ENCODE assay signal across 10 mouse cellular contexts in genomic region chr10:94574451-94575333, GRCm38 (mm10).
DNase-seq lines count a peak whose midpoint lies in the region; ATAC-seq and TF ChIP-seq lines count a peak whose summit lies in the region.
"Had no signal": no experiment of that assay in that cellular context is flagged by ENCODE, and none has a peak within 500 bp of the region (broad histone marks: within the 10 kb centered on the region; RNA-seq: fewer than 3 reads in every experiment).

No protein-coding gene starts in this region.

- H3K27ac ChIP-seq in layer of hippocampus, adult 2 months, result peak overlapping the region; percentile 75
- H3K27ac ChIP-seq in liver, adult 2 months (replicated peaks; ENCODE audit: insufficient read depth, low read depth, low read length), result peak overlapping the region; percentile 50; the same call in 1 of the 2 replicates
- peak overlapping the region; percentile 79 for H3K27ac ChIP-seq in small intestine, adult 2 months (ENCODE audit: insufficient read depth, low read depth, low read length)
- H3K27ac ChIP-seq: embryonic facial prominence, embryonic 13.5 days had no signal

- H3K4me1 ChIP-seq in liver, adult 2 months (ENCODE audit: control insufficient read depth, insufficient read depth, low read length), result peaks cover 16% of the 10 kb centered on the region
- peaks cover 39% of the 10 kb centered on the region; the same call in 1 of the 2 replicates for H3K4me1 ChIP-seq in small intestine, adult 2 months (ENCODE audit: control insufficient read depth, insufficient read depth, insufficient read length, low read length)

- intact Hi-C loops in gastrocnemius, postnatal 36 days (cut with DNase I), result no loop called here
- intact Hi-C loops in left cerebral cortex, postnatal 36 days (cut with DNase I), result no loop called here

- WGBS in liver, adult 2 months, result 25% methylated on average over 13 of the region's 13 CpGs
- 29% methylated on average over 13 of the region's 13 CpGs for WGBS in small intestine, adult 2 months

- no peak overlapping the region for H3K9ac ChIP-seq in liver, adult 2 months (ENCODE audit: low read depth, low read length)
- H3K9ac ChIP-seq: embryonic facial prominence, embryonic 13.5 days; lung, embryonic 14.5 days had no signal

- peaks cover 3% of the 10 kb centered on the region; the same call in 1 of the 2 replicates for H3K36me3 ChIP-seq in liver, adult 2 months (ENCODE audit: control insufficient read depth, insufficient read depth, low read length)
- peaks cover 13% of the 10 kb centered on the region for H3K36me3 ChIP-seq in small intestine, adult 2 months (ENCODE audit: control insufficient read depth, insufficient read depth, low read length)
- H3K36me3 ChIP-seq: embryonic facial prominence, embryonic 13.5 days had no signal

- ATAC-seq in megakaryocyte-erythroid progenitor cell, adult 5-6 weeks (replicated peaks; ENCODE audit: low FRiP score, low TSS enrichment, poor library complexity, severe bottlenecking), result no peak

- peaks cover 9% of the 10 kb centered on the region for H3K79me2 ChIP-seq in liver, adult 2 months (ENCODE audit: control insufficient read depth, insufficient read depth, low read length)

- H3K27me3 ChIP-seq in liver, adult 2 months (ENCODE audit: control insufficient read depth, insufficient read depth, low read length), result no peaks in the 10 kb centered on the region
- H3K27me3 ChIP-seq in small intestine, adult 2 months (ENCODE audit: control insufficient read depth, insufficient read depth, low read length), result no peaks in the 10 kb centered on the region
- H3K27me3 ChIP-seq: embryonic facial prominence, embryonic 13.5 days had no signal

- TF ChIP-seq CTCF in layer of hippocampus, adult 2 months (conservative IDR thresholded peaks at IDR 0.05), result no peak
- TF ChIP-seq CTCF in liver, adult 2 months (IDR thresholded peaks at IDR 0.05; ENCODE audit: low read depth, low read length), result no peak
- no peak for TF ChIP-seq CTCF in small intestine, adult 2 months (IDR thresholded peaks at IDR 0.05; ENCODE audit: extremely low read depth, insufficient read length, insufficient replicate concordance, low read depth, low read length)

- no peak for DNase-seq in layer of hippocampus, adult 2 months (ENCODE audit: low spot score in 2 of 2)
- DNase-seq in layer of hippocampus, adult 9-10 months (ENCODE audit: low spot score), result no peak
- DNase-seq in heart, adult 18-20 months, result peak; percentile 82 to 87
- DNase-seq in liver, adult 2 months (ENCODE audit: extremely low read depth, low read depth, low spot score), result peak; percentile 97
- DNase-seq in gastrocnemius, postnatal 36 days, result no peak
- no peak for DNase-seq in left cerebral cortex, postnatal 36 days (ENCODE audit: low spot score in 2 of 2)
- DNase-seq: lung, embryonic 14.5 days had no signal

- no peak for TF ChIP-seq POLR2A in liver, adult 2 months (IDR thresholded peaks at IDR 0.05; ENCODE audit: extremely low read depth, insufficient read depth, low read length)
- TF ChIP-seq POLR2A in small intestine, adult 2 months (IDR thresholded peaks at IDR 0.05; ENCODE audit: low read depth, low read length), result no peak

- H3K4me3 ChIP-seq in layer of hippocampus, adult 2 months, result no peak overlapping the region
- no peak overlapping the region for H3K4me3 ChIP-seq in liver, adult 2 months (ENCODE audit: insufficient read depth, low read depth, low read length)
- no peak overlapping the region for H3K4me3 ChIP-seq in small intestine, adult 2 months (ENCODE audit: low read depth, low read length)
- H3K4me3 ChIP-seq: embryonic facial prominence, embryonic 13.5 days had no signal

Comparison
In these comparisons a context has a peak if more than half of its experiments do, and no peak if none do; other contexts are left out.
1. DNase-seq: peak in heart, adult 18-20 months (2 of 2) and liver, adult 2 months (single experiment); none in layer of hippocampus, adult 2 months (0 of 2), layer of hippocampus, adult 9-10 months (single experiment), gastrocnemius, postnatal 36 days (0 of 2) and left cerebral cortex, postnatal 36 days (0 of 2).
2. Peak in every context shown above with its lines, with median percentiles within 50 percentile points of each other: H3K27ac ChIP-seq.